Mouse (Mus musculus): ENCODE results near the gene Bmp10. TPM values are rescaled to one million over a fixed set of nuclear protein-coding genes. Genes with fewer than 3 reads are reported as not detected.
"Not testable (repeated sequence)": the region's sequence is repeated elsewhere in the genome, so short reads cannot be mapped to it uniquely, and the experiment has no call there.

Gene Bmp10
- polyA plus RNA-seq, 1 experiment from 2014 or later, result 0.36 TPM

DNA sequence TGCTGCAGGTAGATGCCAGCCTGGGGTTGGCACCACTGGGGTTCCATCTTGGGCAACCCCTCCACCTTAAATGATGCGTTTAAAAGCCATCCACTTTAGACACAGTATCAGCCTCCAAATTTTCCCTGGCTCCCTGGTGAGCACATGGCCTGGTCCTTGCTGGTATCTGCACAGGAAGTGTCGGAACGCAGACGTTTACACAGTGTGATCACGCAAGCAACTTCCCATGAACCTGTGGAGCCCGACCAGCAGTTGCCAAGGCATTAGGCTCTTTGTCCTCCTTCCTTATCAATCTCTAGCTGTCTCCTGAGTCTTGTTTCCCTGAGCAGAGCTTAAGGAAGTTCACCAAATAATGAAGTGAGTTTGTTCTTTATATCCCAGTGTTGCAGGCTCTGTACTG lies 26.7 kb downstream of the Bmp10 start:
- Histone ChIP-seq H3K27me3 (ENCODE audit: insufficient read depth, low read length) (no peaks in the 10 kb centered on the region), H3K27ac (ENCODE audit: low read depth) (no peak overlapping the region), H3K36me3 (replicated peaks; ENCODE audit: insufficient read depth, low read length) (peaks cover 5% of the 10 kb centered on the region; the same call in 1 of the 2 replicates), H3K4me3 (ENCODE audit: low read depth, low read length) (no peak overlapping the region), H3K9ac (replicated peaks) (no peak overlapping the region), H3K4me2 (ENCODE audit: low read depth, low read length) (no peak overlapping the region), H3K9me3 (ENCODE audit: low read length) (no peaks in the 10 kb centered on the region), H3K4me1 (ENCODE audit: insufficient read depth) (no peaks in the 10 kb centered on the region)
- DNase-seq, result no peak
- TF ChIP-seq EP300 (IDR thresholded peaks at IDR 0.05; ENCODE audit: low read depth), result no peak
- TF ChIP-seq CTCF (IDR thresholded peaks at IDR 0.05; ENCODE audit: low read depth), result no peak
- ATAC-seq, result no peak
- 50% methylated on average over 6 of the region's 6 CpGs for WGBS (ENCODE audit: insufficient replicate concordance)

DNA sequence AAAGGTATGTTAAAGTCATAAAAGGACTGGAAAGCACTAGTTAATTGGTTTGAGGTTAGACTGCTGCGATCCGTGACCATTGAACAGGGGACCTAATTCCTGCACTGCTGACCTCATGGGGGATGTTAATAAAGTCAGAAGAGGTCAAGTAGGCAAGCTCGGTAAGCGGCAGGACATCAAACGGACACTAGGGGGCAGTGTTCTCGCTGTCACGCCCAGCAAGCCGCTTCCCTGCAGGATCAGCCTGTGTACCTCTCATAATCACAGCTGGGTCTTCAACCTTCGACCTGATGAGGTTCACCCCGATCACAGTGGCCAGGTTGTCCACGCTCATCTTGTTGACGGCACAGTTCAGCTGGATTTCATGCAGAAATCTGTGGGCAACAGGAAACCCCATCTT lies 37.4 kb downstream of the Bmp10 start:
- ATAC-seq, result peak; percentile 19; the same call in 1 of the 2 replicates
- Histone ChIP-seq H3K4me3 (ENCODE audit: low read depth, low read length) (no peak overlapping the region), H3K9me3 (ENCODE audit: low read length) (no peaks in the 10 kb centered on the region), H3K27ac (ENCODE audit: low read depth) (no peak overlapping the region), H3K9ac (replicated peaks) (no peak overlapping the region), H3K36me3 (replicated peaks; ENCODE audit: insufficient read depth, low read length) (peaks cover 8% of the 10 kb centered on the region), H3K27me3 (ENCODE audit: insufficient read depth, low read length) (0 out of 2 replicates have a peak, but pooled peaks cover 4% of the 10 kb centered on the region), H3K4me1 (ENCODE audit: insufficient read depth) (no peaks in the 10 kb centered on the region), H3K4me2 (ENCODE audit: low read depth, low read length) (no peak overlapping the region)
- no peak for TF ChIP-seq EP300 (IDR thresholded peaks at IDR 0.05; ENCODE audit: low read depth)
- TF ChIP-seq CTCF (IDR thresholded peaks at IDR 0.05; ENCODE audit: low read depth), result peak; percentile 94
- DNase-seq, result peak; percentile 80
- WGBS (ENCODE audit: insufficient replicate concordance), result 20% methylated on average over 12 of the region's 12 CpGs

GRCm38 (mm10) chr6:87467373-87467772 lies 38.6 kb downstream of the Bmp10 start:
- H3K27me3 ChIP-seq (ENCODE audit: insufficient read depth, low read length), result 0 out of 2 replicates have a peak, but pooled peaks cover 4% of the 10 kb centered on the region
- H3K27ac ChIP-seq (ENCODE audit: low read depth), result no peak overlapping the region
- peaks cover 8% of the 10 kb centered on the region for H3K36me3 ChIP-seq (replicated peaks; ENCODE audit: insufficient read depth, low read length)
- DNase-seq (no peak), ATAC-seq (no peak)
- WGBS (ENCODE audit: insufficient replicate concordance), result 69% methylated on average over 1 of the region's 1 CpGs
- no peaks in the 10 kb centered on the region for H3K9me3 ChIP-seq (ENCODE audit: low read length)
- no peaks in the 10 kb centered on the region for H3K4me1 ChIP-seq (ENCODE audit: insufficient read depth)
- H3K4me2 ChIP-seq (ENCODE audit: low read depth, low read length), result no peak overlapping the region
- H3K4me3 ChIP-seq (ENCODE audit: low read depth, low read length), result no peak overlapping the region
- H3K9ac ChIP-seq (replicated peaks), result no peak overlapping the region
- TF ChIP-seq EP300 (IDR thresholded peaks at IDR 0.05; ENCODE audit: low read depth) (no peak), CTCF (IDR thresholded peaks at IDR 0.05; ENCODE audit: low read depth) (no peak)

DNA sequence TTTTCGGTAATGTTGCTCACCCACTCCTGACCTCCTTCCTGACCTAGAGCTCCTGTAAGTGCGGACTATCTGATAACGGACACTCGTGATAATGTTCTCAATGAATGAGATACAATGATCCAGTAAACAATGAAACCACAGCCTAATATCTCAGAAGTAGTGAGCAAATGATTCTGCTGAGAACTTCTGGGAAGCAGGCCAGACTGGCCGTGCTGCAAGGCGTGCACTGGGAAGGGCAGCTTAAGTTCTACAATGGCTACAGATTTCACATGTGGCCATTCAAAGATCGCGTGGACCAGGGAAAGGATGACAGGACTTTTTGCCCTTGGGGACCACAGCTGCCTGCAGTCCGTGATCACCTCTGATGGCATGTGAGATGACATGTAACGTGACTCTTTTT lies 39.6 kb downstream of the Bmp10 start:
- Histone ChIP-seq H3K27me3 (ENCODE audit: insufficient read depth, low read length) (0 out of 2 replicates have a peak, but pooled peaks cover 4% of the 10 kb centered on the region), H3K4me2 (ENCODE audit: low read depth, low read length) (no peak overlapping the region), H3K4me1 (ENCODE audit: insufficient read depth) (no peaks in the 10 kb centered on the region), H3K4me3 (ENCODE audit: low read depth, low read length) (no peak overlapping the region), H3K36me3 (replicated peaks; ENCODE audit: insufficient read depth, low read length) (peaks cover 8% of the 10 kb centered on the region), H3K9me3 (ENCODE audit: low read length) (no peaks in the 10 kb centered on the region), H3K27ac (ENCODE audit: low read depth) (no peak overlapping the region), H3K9ac (replicated peaks) (no peak overlapping the region)
- DNase-seq (no peak), ATAC-seq (no peak)
- 76% methylated on average over 10 of the region's 10 CpGs for WGBS (ENCODE audit: insufficient replicate concordance)
- TF ChIP-seq EP300 (IDR thresholded peaks at IDR 0.05; ENCODE audit: low read depth) (no peak), CTCF (IDR thresholded peaks at IDR 0.05; ENCODE audit: low read depth) (no peak)

DNA sequence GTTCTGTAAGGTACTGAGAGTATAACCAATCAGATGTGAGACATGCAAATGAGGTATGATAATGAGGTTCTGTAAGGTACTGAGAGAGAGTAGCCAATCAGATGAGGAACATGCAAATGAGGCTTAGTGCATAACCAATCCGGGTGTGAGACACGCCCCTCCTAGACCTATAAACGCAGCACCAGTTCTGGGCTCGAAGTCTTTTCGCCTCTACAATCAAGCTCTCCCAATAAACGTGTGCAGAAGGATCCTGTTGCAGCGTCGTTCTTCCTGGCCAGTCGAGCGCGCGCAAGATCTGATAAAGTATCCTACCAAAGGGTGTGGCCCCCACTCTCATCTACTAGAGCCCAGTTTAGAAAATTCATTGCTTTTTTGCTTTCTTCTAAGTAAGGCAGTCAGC lies 41.3 kb downstream of the Bmp10 start:
- H3K9ac ChIP-seq (replicated peaks); H3K9me3 ChIP-seq (ENCODE audit: low read length); H3K27me3 ChIP-seq (ENCODE audit: insufficient read depth, low read length); H3K4me1 ChIP-seq (ENCODE audit: insufficient read depth); H3K4me2 ChIP-seq (ENCODE audit: low read depth, low read length); DNase-seq; H3K4me3 ChIP-seq (ENCODE audit: low read depth, low read length); ATAC-seq; H3K27ac ChIP-seq (ENCODE audit: low read depth): not testable (repeated sequence)
- H3K36me3 ChIP-seq (replicated peaks; ENCODE audit: insufficient read depth, low read length), result peaks cover 13% of the 10 kb centered on the region
- WGBS (ENCODE audit: insufficient replicate concordance), result 88% methylated on average over 12 of the region's 12 CpGs

DNA sequence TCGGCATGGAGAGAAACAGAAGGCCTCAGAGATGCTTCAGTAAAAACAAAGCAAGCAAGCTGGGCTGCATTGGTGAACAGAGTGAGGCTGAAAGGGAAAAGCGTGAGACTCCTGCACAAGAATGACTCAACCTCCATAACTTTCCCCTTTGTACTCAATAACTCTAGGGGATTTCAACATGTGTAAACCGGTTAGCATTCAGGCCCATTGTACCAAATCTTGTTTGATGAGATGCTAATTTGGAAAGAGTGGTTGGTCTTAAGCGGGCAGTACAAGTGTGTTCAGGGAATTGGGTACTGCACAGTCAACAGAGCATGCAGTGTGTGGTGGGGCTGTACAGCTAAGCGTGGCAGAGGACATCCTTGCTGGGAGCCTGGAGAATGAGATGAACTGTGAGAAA lies 46.4 kb downstream of the Bmp10 start:
- WGBS (ENCODE audit: insufficient replicate concordance), result 83% methylated on average over 5 of the region's 5 CpGs
- H3K4me2 ChIP-seq (ENCODE audit: low read depth, low read length), result no peak overlapping the region
- no peak overlapping the region for H3K9ac ChIP-seq (replicated peaks)
- H3K4me3 ChIP-seq (ENCODE audit: low read depth, low read length), result no peak overlapping the region
- DNase-seq, result no peak
- peaks cover 8% of the 10 kb centered on the region; the same call in 1 of the 2 replicates for H3K36me3 ChIP-seq (replicated peaks; ENCODE audit: insufficient read depth, low read length)
- no peak for ATAC-seq
- no peaks in the 10 kb centered on the region for H3K4me1 ChIP-seq (ENCODE audit: insufficient read depth)
- H3K9me3 ChIP-seq (ENCODE audit: low read length), result no peaks in the 10 kb centered on the region
- TF ChIP-seq CTCF (IDR thresholded peaks at IDR 0.05; ENCODE audit: low read depth) (no peak), EP300 (IDR thresholded peaks at IDR 0.05; ENCODE audit: low read depth) (no peak)
- H3K27ac ChIP-seq (ENCODE audit: low read depth), result no peak overlapping the region
- no peaks in the 10 kb centered on the region for H3K27me3 ChIP-seq (ENCODE audit: insufficient read depth, low read length)

DNA sequence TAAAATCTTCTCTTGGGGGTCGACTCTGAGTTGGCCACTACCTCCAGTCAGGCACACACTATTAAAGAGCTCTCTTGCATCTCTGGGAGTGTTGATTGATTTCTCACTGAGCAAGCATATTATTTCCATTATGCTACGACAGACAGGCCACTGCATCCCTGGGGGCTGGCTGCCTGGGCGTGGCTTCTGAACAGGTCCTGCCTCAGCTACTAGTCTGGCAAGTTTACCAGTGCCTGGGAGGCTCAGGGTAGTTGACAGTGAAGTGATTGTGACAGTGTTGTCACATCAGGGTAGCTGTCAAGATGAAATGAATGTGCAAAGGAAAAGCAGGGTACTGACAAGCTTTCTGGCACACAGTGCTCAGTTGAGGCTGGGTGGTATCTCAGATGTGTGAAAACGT lies 50.1 kb downstream of the Bmp10 start:
- Histone ChIP-seq H3K36me3 (replicated peaks; ENCODE audit: insufficient read depth, low read length) (0 out of 2 replicates have a peak, but pooled peaks cover 4% of the 10 kb centered on the region), H3K27me3 (ENCODE audit: insufficient read depth, low read length) (no peaks in the 10 kb centered on the region), H3K27ac (ENCODE audit: low read depth) (no peak overlapping the region), H3K4me3 (ENCODE audit: low read depth, low read length) (no peak overlapping the region), H3K4me1 (ENCODE audit: insufficient read depth) (no peaks in the 10 kb centered on the region), H3K4me2 (ENCODE audit: low read depth, low read length) (no peak overlapping the region), H3K9me3 (ENCODE audit: low read length) (no peaks in the 10 kb centered on the region), H3K9ac (replicated peaks) (no peak overlapping the region)
- TF ChIP-seq EP300 (IDR thresholded peaks at IDR 0.05; ENCODE audit: low read depth), result no peak
- 61% methylated on average over 4 of the region's 4 CpGs for WGBS (ENCODE audit: insufficient replicate concordance)
- DNase-seq, result no peak
- ATAC-seq, result no peak

Measured in liver, postnatal 0 days (tissue).